Comparison of ENCODE assay signal across 8 mouse cellular contexts in genomic region chr5:110094847-110095213, GRCm38 (mm10). TPM values are rescaled to one million over a fixed set of nuclear protein-coding genes. Genes with fewer than 3 reads are reported as not detected.
DNase-seq lines count a peak whose midpoint lies in the region; ATAC-seq and TF ChIP-seq lines count a peak whose summit lies in the region.

No protein-coding gene starts in this region.

- DNase-seq in kidney, postnatal 0 days (ENCODE audit: low spot score) = no peak
- DNase-seq in kidney, postnatal 36 days = no peak
- DNase-seq in embryonic facial prominence, embryonic 10.5 days (ENCODE audit: low spot score) = no peak
- DNase-seq in midbrain, postnatal 0 days (ENCODE audit: low spot score) = no peak
- no peak for DNase-seq in cerebellum, adult 11 months
- no peak for DNase-seq in left cerebral cortex, adult 9 months (ENCODE audit: low spot score in 2 of 2)
- no peak for DNase-seq in frontal cortex, adult 2 months (ENCODE audit: extremely low spot score in 1 of 2, low spot score in 1 of 2)

- peak overlapping the region; percentile 50 for H3K9ac ChIP-seq in kidney, postnatal 0 days (ENCODE audit: low read depth, low read length)
- peak overlapping the region; percentile 48 for H3K9ac ChIP-seq in intestine, embryonic 15.5 days
- peak overlapping the region; percentile 51 for H3K9ac ChIP-seq in midbrain, postnatal 0 days (replicated peaks; ENCODE audit: low read length, poor library complexity, severe bottlenecking)

- peak overlapping the region; percentile 60; the same call in 1 of the 2 replicates for H3K27ac ChIP-seq in kidney, postnatal 0 days
- peak overlapping the region; percentile 89 for H3K27ac ChIP-seq in embryonic facial prominence, embryonic 10.5 days (replicated peaks)
- peak overlapping the region; percentile 52; the same call in 1 of the 2 replicates for H3K27ac ChIP-seq in intestine, embryonic 15.5 days
- no peak overlapping the region for H3K27ac ChIP-seq in midbrain, postnatal 0 days (ENCODE audit: low read depth, low read length)

- H3K9me3 ChIP-seq in kidney, postnatal 0 days (replicated peaks; ENCODE audit: low read length) = no peaks in the 10 kb centered on the region
- no peaks in the 10 kb centered on the region for H3K9me3 ChIP-seq in embryonic facial prominence, embryonic 10.5 days
- no peaks in the 10 kb centered on the region for H3K9me3 ChIP-seq in intestine, embryonic 15.5 days
- H3K9me3 ChIP-seq in midbrain, postnatal 0 days (ENCODE audit: low read length) = no peaks in the 10 kb centered on the region

- no peaks in the 10 kb centered on the region for H3K27me3 ChIP-seq in kidney, postnatal 0 days (ENCODE audit: insufficient read depth, low read length)
- H3K27me3 ChIP-seq in embryonic facial prominence, embryonic 10.5 days (replicated peaks; ENCODE audit: low read depth, poor library complexity, severe bottlenecking) = 0 out of 2 replicates have a peak, but pooled peaks cover 6% of the 10 kb centered on the region
- no peaks in the 10 kb centered on the region for H3K27me3 ChIP-seq in intestine, embryonic 15.5 days (replicated peaks)
- no peaks in the 10 kb centered on the region for H3K27me3 ChIP-seq in midbrain, postnatal 0 days (ENCODE audit: insufficient read depth, low read length)

- H3K4me1 ChIP-seq in kidney, postnatal 0 days (replicated peaks; ENCODE audit: insufficient read depth, low read length) = peaks cover 4% of the 10 kb centered on the region; the same call in 1 of the 2 replicates
- peaks cover 22% of the 10 kb centered on the region for H3K4me1 ChIP-seq in embryonic facial prominence, embryonic 10.5 days
- H3K4me1 ChIP-seq in intestine, embryonic 15.5 days (replicated peaks) = no peaks in the 10 kb centered on the region
- no peaks in the 10 kb centered on the region for H3K4me1 ChIP-seq in midbrain, postnatal 0 days (ENCODE audit: insufficient read depth, low read length)

- H3K4me3 ChIP-seq in kidney, postnatal 0 days (replicated peaks; ENCODE audit: low read depth, low read length) = peak overlapping the region; percentile 38
- peak overlapping the region; percentile 67 for H3K4me3 ChIP-seq in embryonic facial prominence, embryonic 10.5 days
- peak overlapping the region; percentile 44 for H3K4me3 ChIP-seq in intestine, embryonic 15.5 days (replicated peaks)
- H3K4me3 ChIP-seq in midbrain, postnatal 0 days (ENCODE audit: low read depth, low read length) = peak overlapping the region; percentile 48

- no peak; the same call in 1 of the 2 replicates for ATAC-seq in kidney, postnatal 0 days (replicated peaks; ENCODE audit: low FRiP score, low read depth)
- peak; percentile 59 for ATAC-seq in intestine, embryonic 15.5 days
- ATAC-seq in midbrain, postnatal 0 days (ENCODE audit: low FRiP score) = no peak

- peak overlapping the region; percentile 67 for H3K4me2 ChIP-seq in kidney, postnatal 0 days (ENCODE audit: low read length)
- H3K4me2 ChIP-seq in intestine, embryonic 15.5 days (replicated peaks) = peak overlapping the region; percentile 82
- H3K4me2 ChIP-seq in midbrain, postnatal 0 days (ENCODE audit: low read depth, low read length, poor library complexity, severe bottlenecking) = peak overlapping the region; percentile 83

- no peak for TF ChIP-seq CTCF in kidney, postnatal 0 days (IDR thresholded peaks at IDR 0.05; ENCODE audit: low read depth)
- TF ChIP-seq CTCF in midbrain, postnatal 0 days (IDR thresholded peaks at IDR 0.05) = no peak

- no peaks in the 10 kb centered on the region for H3K36me3 ChIP-seq in kidney, postnatal 0 days (ENCODE audit: insufficient read depth, low read length)
- H3K36me3 ChIP-seq in embryonic facial prominence, embryonic 10.5 days (replicated peaks) = no peaks in the 10 kb centered on the region
- H3K36me3 ChIP-seq in intestine, embryonic 15.5 days = no peaks in the 10 kb centered on the region
- no peaks in the 10 kb centered on the region for H3K36me3 ChIP-seq in midbrain, postnatal 0 days (ENCODE audit: insufficient read depth, low read length)

- 0% methylated on average over 4 of the region's 4 CpGs for WGBS in kidney, postnatal 0 days
- WGBS in embryonic facial prominence, embryonic 10.5 days = 3% methylated on average over 4 of the region's 4 CpGs
- 5% methylated on average over 4 of the region's 4 CpGs for WGBS in intestine, embryonic 15.5 days
- 5% methylated on average over 4 of the region's 4 CpGs for WGBS in midbrain, postnatal 0 days

RNA-seq across cellular contexts. Expression of gene Gm35315, which starts 0.6 kb away (rescaled TPM):
- 0.91 and 1.0 TPM in 2 replicates for polyA plus RNA-seq in kidney, postnatal 0 days (2015; fragmentation: Nextera tagmentation; extraction: Ambion mirVana)
- polyA plus RNA-seq in embryonic facial prominence, embryonic 10.5 days (2016; fragmentation: Nextera tagmentation; extraction: Ambion mirVana) = 2.0 and 2.4 TPM in 2 replicates
- polyA plus RNA-seq in intestine, embryonic 15.5 days (2015; fragmentation: Nextera tagmentation; extraction: Ambion mirVana) = 1.7 and 1.8 TPM in 2 replicates
- total RNA-seq in midbrain, postnatal 0 days (2014; rRNA removed) = 0.28 and 0.88 TPM in 2 replicates
- 0.39 and 0.40 TPM in 2 replicates for polyA plus RNA-seq in midbrain, postnatal 0 days (2015; fragmentation: Nextera tagmentation; extraction: Ambion mirVana)
- 0.90 and 1.2 TPM in 2 replicates for polyA plus RNA-seq in frontal cortex, adult 2 months (2012; rRNA removed)

RNA-seq across cellular contexts. Expression of gene Plcxd1, which starts 4.9 kb away (rescaled TPM):
- polyA plus RNA-seq in kidney, postnatal 0 days (2015; fragmentation: Nextera tagmentation; extraction: Ambion mirVana) = 1.3 and 1.6 TPM in 2 replicates
- polyA plus RNA-seq in embryonic facial prominence, embryonic 10.5 days (2016; fragmentation: Nextera tagmentation; extraction: Ambion mirVana) = 2.0 and 3.2 TPM in 2 replicates
- polyA plus RNA-seq in intestine, embryonic 15.5 days (2015; fragmentation: Nextera tagmentation; extraction: Ambion mirVana) = 0.89 and 0.92 TPM in 2 replicates
- total RNA-seq in midbrain, postnatal 0 days (2014; rRNA removed) = 20.9 and 21.6 TPM in 2 replicates
- polyA plus RNA-seq in midbrain, postnatal 0 days (2015; fragmentation: Nextera tagmentation; extraction: Ambion mirVana) = 10.0 and 10.5 TPM in 2 replicates
- 14.3 and 17.5 TPM in 2 replicates for polyA plus RNA-seq in frontal cortex, adult 2 months (2012; rRNA removed)

RNA-seq across cellular contexts. Expression of gene Gtpbp6, which starts 13.2 kb away (rescaled TPM):
- polyA plus RNA-seq in kidney, postnatal 0 days (2015; fragmentation: Nextera tagmentation; extraction: Ambion mirVana) = 26.4 and 28.3 TPM in 2 replicates
- polyA plus RNA-seq in embryonic facial prominence, embryonic 10.5 days (2016; fragmentation: Nextera tagmentation; extraction: Ambion mirVana) = 33.3 and 35.6 TPM in 2 replicates
- polyA plus RNA-seq in intestine, embryonic 15.5 days (2015; fragmentation: Nextera tagmentation; extraction: Ambion mirVana) = 29.4 and 30.2 TPM in 2 replicates
- 119 and 135 TPM in 2 replicates for total RNA-seq in midbrain, postnatal 0 days (2014; rRNA removed)
- 57.5 and 65.3 TPM in 2 replicates for polyA plus RNA-seq in midbrain, postnatal 0 days (2015; fragmentation: Nextera tagmentation; extraction: Ambion mirVana)
- polyA plus RNA-seq in frontal cortex, adult 2 months (2012; rRNA removed) = 151 and 156 TPM in 2 replicates

RNA-seq across cellular contexts. Expression of gene Zfp605, which starts 15.1 kb away (rescaled TPM):
- polyA plus RNA-seq in kidney, postnatal 0 days (2015; fragmentation: Nextera tagmentation; extraction: Ambion mirVana) = 4.8 and 4.9 TPM in 2 replicates
- 5.5 and 5.7 TPM in 2 replicates for polyA plus RNA-seq in embryonic facial prominence, embryonic 10.5 days (2016; fragmentation: Nextera tagmentation; extraction: Ambion mirVana)
- 3.9 and 4.0 TPM in 2 replicates for polyA plus RNA-seq in intestine, embryonic 15.5 days (2015; fragmentation: Nextera tagmentation; extraction: Ambion mirVana)
- total RNA-seq in midbrain, postnatal 0 days (2014; rRNA removed) = 10.9 and 16.4 TPM in 2 replicates
- 14.7 and 16.8 TPM in 2 replicates for polyA plus RNA-seq in midbrain, postnatal 0 days (2015; fragmentation: Nextera tagmentation; extraction: Ambion mirVana)
- polyA plus RNA-seq in frontal cortex, adult 2 months (2012; rRNA removed) = 6.9 and 8.6 TPM in 2 replicates

RNA-seq across cellular contexts. Expression of gene Gm17655, which starts 22.5 kb away (rescaled TPM):
- 2.7 and 3.0 TPM in 2 replicates for polyA plus RNA-seq in kidney, postnatal 0 days (2015; fragmentation: Nextera tagmentation; extraction: Ambion mirVana)
- polyA plus RNA-seq in embryonic facial prominence, embryonic 10.5 days (2016; fragmentation: Nextera tagmentation; extraction: Ambion mirVana) = 4.8 and 5.9 TPM in 2 replicates
- polyA plus RNA-seq in intestine, embryonic 15.5 days (2015; fragmentation: Nextera tagmentation; extraction: Ambion mirVana) = 2.2 and 2.3 TPM in 2 replicates
- total RNA-seq in midbrain, postnatal 0 days (2014; rRNA removed) = not detected in 2 replicates
- 2.7 and 2.8 TPM in 2 replicates for polyA plus RNA-seq in midbrain, postnatal 0 days (2015; fragmentation: Nextera tagmentation; extraction: Ambion mirVana)
- 0.84 and 1.4 TPM in 2 replicates for polyA plus RNA-seq in frontal cortex, adult 2 months (2012; rRNA removed)
